Mouse (Mus musculus) stomach, embryonic 14.5 days (tissue): ENCODE results near the gene Gm20388. TPM values are rescaled to one million over a fixed set of nuclear protein-coding genes. Genes with fewer than 3 reads are reported as not detected.

Experiments used
- ATAC-seq: fragments of 200-750 bp; cut with Nextera tagmentation; 2 replicates; pipeline ENCODE4 v1.8.0; 2017; ENCODE audit warnings: low read depth, moderate TSS enrichment; ENCODE audit not compliant: insufficient number of reproducible peaks, insufficient read depth, low FRiP score
- H3K27ac ChIP-seq: fragments of 300-500 bp; sonication (generic); 2 replicates; pipeline ENCODE4 v1.5.1; 2014; ENCODE audit warnings: mild to moderate bottlenecking, low read length, moderate library complexity, mixed read lengths
- H3K27me3 ChIP-seq: fragments of 300-500 bp; sonication (generic); 2 replicates; pipeline ENCODE4 v1.6.1; 2014; ENCODE audit warnings: low read length, control low read depth, mixed read lengths; ENCODE audit not compliant: control insufficient read depth, insufficient read depth
- H3K36me3 ChIP-seq: fragments of 300-500 bp; sonication (generic); 2 replicates; pipeline ENCODE4 v1.6.1; 2014; ENCODE audit warnings: mild to moderate bottlenecking, control low read depth, low read length, moderate library complexity, mixed read lengths; ENCODE audit not compliant: control insufficient read depth, insufficient read depth
- H3K4me1 ChIP-seq: fragments of 300-500 bp; sonication (generic); 2 replicates; pipeline ENCODE4 v1.6.1; 2014; ENCODE audit warnings: low read length, control low read depth, mixed read lengths; ENCODE audit not compliant: control insufficient read depth, insufficient read depth
- H3K4me2 ChIP-seq: fragments of 300-500 bp; sonication (generic); replicated peaks from 2 replicates; pipeline ENCODE4 v1.6.1; 2014; ENCODE audit warnings: low read depth, low read length, control low read depth
- H3K4me3 ChIP-seq: fragments of 300-500 bp; sonication (generic); 2 replicates; pipeline ENCODE4 v1.5.1; 2014; ENCODE audit warnings: low read depth, low read length, control low read depth
- H3K9ac ChIP-seq: fragments of 300-500 bp; sonication (generic); replicated peaks from 2 replicates; pipeline ENCODE4 v1.6.1; 2014; ENCODE audit warnings: low read depth, mild to moderate bottlenecking, control low read depth, low read length, moderate library complexity, mixed read lengths
- H3K9me3 ChIP-seq: fragments of 300-500 bp; sonication (generic); 2 replicates; pipeline ENCODE4 v1.6.1; 2016; ENCODE audit warnings: low read depth, low read length, control low read depth; ENCODE audit not compliant: control insufficient read depth
- WGBS: fragments of 180-500 bp; shearing (Covaris S2); extraction: QIAGEN DNeasy Blood & Tissue Kit; methylation state at CpG from one replicate; pipeline ENCODE4 v1.1.7; 2014; 5-methylcytosine and 5-hydroxymethylcytosine counted together
- polyA plus RNA-seq: library from polyadenylated mRNA; unstranded; fragments of >200 nt; fragmentation: Nextera tagmentation; extraction: Ambion mirVana; gene quantifications from 2 replicates; pipeline ENCODE4 v1.2.1, GENCODE M21; 2014

Gm20388 gene
- polyA plus RNA-seq, 1 experiment from 2014 or later: 11.4 TPM

DNA sequence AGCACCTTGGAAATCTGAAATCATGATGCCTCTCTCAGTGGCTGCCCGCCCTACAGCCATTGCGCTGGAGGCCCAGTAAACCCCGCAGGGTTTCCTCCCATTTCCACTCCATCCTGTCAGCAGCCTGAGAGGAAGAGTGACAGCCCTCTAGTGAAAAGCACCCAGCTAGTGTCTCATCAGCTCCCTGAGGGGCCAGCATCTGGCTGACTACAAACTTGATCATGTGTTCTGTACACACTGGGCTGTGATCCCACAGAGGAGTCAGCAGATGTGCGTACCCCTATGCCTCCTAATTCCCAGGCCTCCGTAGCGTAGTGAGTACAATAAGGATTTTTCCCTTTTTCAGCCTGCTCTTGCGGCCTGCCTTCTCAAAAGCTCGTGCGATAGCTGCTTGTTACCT is 4346.2 kb downstream of the Gm20388 start:
- Histone ChIP-seq H3K4me3 (no peak overlapping the region), H3K27ac (peak overlapping the region; percentile 55; the same call in 1 of the 2 replicates), H3K9ac (no peak overlapping the region), H3K4me2 (no peak overlapping the region), H3K9me3 (no peaks in the 10 kb centered on the region), H3K27me3 (no peaks in the 10 kb centered on the region), H3K36me3 (no peaks in the 10 kb centered on the region), H3K4me1 (peaks cover 31% of the 10 kb centered on the region)
- WGBS: 70% methylated on average over 9 of the region's 9 CpGs
- no peak for ATAC-seq

GRCm38 (mm10) chr8:124257363-124257762 is 4346.7 kb downstream of the Gm20388 start:
- Histone ChIP-seq H3K9me3 (no peaks in the 10 kb centered on the region), H3K27me3 (no peaks in the 10 kb centered on the region), H3K4me1 (peaks cover 28% of the 10 kb centered on the region), H3K27ac (peak overlapping the region; percentile 55; the same call in 1 of the 2 replicates), H3K36me3 (no peaks in the 10 kb centered on the region), H3K9ac (no peak overlapping the region), H3K4me2 (no peak overlapping the region), H3K4me3 (no peak overlapping the region)
- 43% methylated on average over 10 of the region's 10 CpGs for WGBS
- no peak; the same call in 1 of the 2 replicates for ATAC-seq

DNA sequence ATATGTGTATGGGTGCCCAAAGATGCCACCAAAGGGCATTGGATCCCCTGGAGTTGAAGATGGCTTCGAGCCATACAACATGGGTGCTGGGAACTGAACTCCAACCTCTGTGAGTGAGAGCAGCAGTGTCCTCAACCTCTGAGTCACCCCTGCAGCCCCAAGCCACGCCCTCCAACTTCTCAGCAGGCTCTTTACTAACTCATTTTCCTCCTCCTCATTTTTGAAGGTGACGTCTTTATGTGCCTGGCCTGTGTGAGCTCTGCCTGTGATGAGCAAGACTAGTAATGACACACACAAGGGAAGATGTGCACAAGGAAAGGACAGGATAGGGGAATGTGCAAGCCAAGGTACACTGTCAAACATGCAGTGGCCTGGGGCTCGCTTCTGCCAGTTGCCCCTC is 4348.5 kb downstream of the Gm20388 start:
- Histone ChIP-seq H3K36me3 (no peaks in the 10 kb centered on the region), H3K4me3 (no peak overlapping the region), H3K27me3 (no peaks in the 10 kb centered on the region), H3K9ac (no peak overlapping the region), H3K4me1 (peaks cover 34% of the 10 kb centered on the region), H3K9me3 (no peaks in the 10 kb centered on the region), H3K27ac (no peak overlapping the region), H3K4me2 (no peak overlapping the region)
- ATAC-seq: no peak
- 83% methylated on average over 4 of the region's 4 CpGs for WGBS

- Histone ChIP-seq H3K4me1 (peaks cover 41% of the 10 kb centered on the region), H3K9me3 (no peaks in the 10 kb centered on the region), H3K4me3 (no peak overlapping the region), H3K27me3 (no peaks in the 10 kb centered on the region), H3K27ac (no peak overlapping the region), H3K4me2 (no peak overlapping the region), H3K36me3 (no peaks in the 10 kb centered on the region), H3K9ac (no peak overlapping the region)
- ATAC-seq: no peak
- 86% methylated on average over 7 of the region's 7 CpGs for WGBS
Observed at GRCm38 (mm10) chr8:124259925-124260324, 4349.3 kb downstream of the Gm20388 start.

DNA sequence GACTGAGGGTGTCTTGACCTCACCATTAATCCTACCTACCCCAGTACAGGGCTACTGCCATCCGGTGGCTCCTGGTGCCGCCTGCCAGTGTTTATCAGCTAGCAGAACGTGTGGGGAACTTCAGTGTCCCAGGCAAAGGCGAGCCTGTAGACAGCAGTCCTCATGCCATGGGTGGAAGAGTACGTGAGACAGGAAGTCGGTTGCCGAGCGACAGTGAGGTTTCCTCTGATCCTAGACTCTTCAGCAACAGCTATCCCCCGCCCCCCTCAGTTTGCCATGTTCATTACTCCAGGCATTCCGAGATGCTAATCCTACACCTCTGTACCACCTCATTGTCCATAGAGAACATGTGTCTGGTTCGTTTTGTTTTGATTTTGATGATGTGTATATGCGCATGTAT is 4349.7 kb downstream of the Gm20388 start:
- 51% methylated on average over 12 of the region's 12 CpGs for WGBS
- Histone ChIP-seq H3K36me3 (no peaks in the 10 kb centered on the region), H3K4me3 (no peak overlapping the region), H3K4me2 (no peak overlapping the region), H3K27ac (no peak overlapping the region), H3K9me3 (no peaks in the 10 kb centered on the region), H3K4me1 (peaks cover 44% of the 10 kb centered on the region), H3K9ac (no peak overlapping the region), H3K27me3 (no peaks in the 10 kb centered on the region)
- no peak for ATAC-seq

DNA sequence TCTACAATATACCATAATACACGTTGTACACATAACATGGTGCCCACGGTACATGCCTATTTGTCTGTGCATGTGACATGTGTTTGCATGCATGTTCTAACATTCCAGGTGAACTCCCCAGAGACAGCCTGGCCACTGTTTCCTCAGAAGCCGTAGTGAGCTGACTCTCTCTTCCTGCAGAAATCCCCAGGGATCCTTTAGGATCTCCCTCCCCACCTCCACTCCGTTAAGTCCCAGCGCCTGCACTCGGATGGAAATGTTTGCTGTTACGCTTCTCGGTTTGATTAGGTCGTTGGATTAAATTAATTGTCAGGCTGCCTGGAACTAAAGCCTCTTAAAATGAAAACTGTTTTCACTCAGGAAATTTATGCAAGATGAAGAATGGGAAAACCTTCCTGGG is 4352.4 kb downstream of the Gm20388 start:
- H3K9ac ChIP-seq: no peak overlapping the region
- no peaks in the 10 kb centered on the region for H3K27me3 ChIP-seq
- H3K4me3 ChIP-seq: no peak overlapping the region
- ATAC-seq: no peak
- no peaks in the 10 kb centered on the region for H3K36me3 ChIP-seq
- H3K27ac ChIP-seq: no peak overlapping the region
- H3K4me1 ChIP-seq: peaks cover 28% of the 10 kb centered on the region
- 60% methylated on average over 9 of the region's 9 CpGs for WGBS
- no peaks in the 10 kb centered on the region for H3K9me3 ChIP-seq
- H3K4me2 ChIP-seq: no peak overlapping the region

- Histone ChIP-seq H3K27me3 (no peaks in the 10 kb centered on the region), H3K36me3 (no peaks in the 10 kb centered on the region), H3K27ac (peak overlapping the region; percentile 27; the same call in 1 of the 2 replicates), H3K9ac (no peak overlapping the region), H3K4me3 (no peak overlapping the region), H3K9me3 (no peaks in the 10 kb centered on the region), H3K4me1 (peaks cover 28% of the 10 kb centered on the region), H3K4me2 (no peak overlapping the region)
- WGBS: 57% methylated on average over 8 of the region's 8 CpGs
- no peak for ATAC-seq
Observed at GRCm38 (mm10) chr8:124264032-124264431, 4353.4 kb downstream of the Gm20388 start.

- Histone ChIP-seq H3K4me1 (peaks cover 28% of the 10 kb centered on the region), H3K36me3 (no peaks in the 10 kb centered on the region), H3K4me2 (no peak overlapping the region), H3K27me3 (no peaks in the 10 kb centered on the region), H3K9ac (no peak overlapping the region), H3K27ac (peak overlapping the region; percentile 27; the same call in 1 of the 2 replicates), H3K9me3 (no peaks in the 10 kb centered on the region), H3K4me3 (no peak overlapping the region)
- ATAC-seq: no peak
- 90% methylated on average over 12 of the region's 12 CpGs for WGBS
Observed at GRCm38 (mm10) chr8:124264671-124265070, 4354.0 kb downstream of the Gm20388 start.

DNA sequence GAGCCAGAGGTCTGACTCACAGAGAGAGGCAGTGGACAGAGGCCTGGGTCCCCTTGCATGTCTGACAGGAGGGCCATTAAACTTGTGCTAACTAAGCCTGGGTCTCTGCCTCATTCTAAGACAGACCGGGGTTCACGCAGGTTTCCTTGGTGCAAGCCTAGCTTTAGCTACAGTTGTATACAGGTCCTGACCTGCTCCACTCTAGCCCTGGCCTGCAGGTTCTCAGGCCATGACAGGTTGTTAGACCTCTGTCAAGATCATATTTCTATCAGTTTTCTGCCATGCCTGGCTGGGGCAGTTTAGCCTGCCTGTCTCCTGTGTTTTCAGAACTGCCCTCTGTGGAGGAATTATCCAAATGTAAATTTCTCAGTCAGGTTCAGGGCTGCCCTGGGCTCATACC is 4354.5 kb downstream of the Gm20388 start:
- H3K27ac ChIP-seq: no peak overlapping the region
- no peaks in the 10 kb centered on the region for H3K9me3 ChIP-seq
- WGBS: 51% methylated on average over 2 of the region's 2 CpGs
- H3K4me1 ChIP-seq: peaks cover 28% of the 10 kb centered on the region
- H3K9ac ChIP-seq: no peak overlapping the region
- ATAC-seq: no peak
- H3K36me3 ChIP-seq: no peaks in the 10 kb centered on the region
- H3K27me3 ChIP-seq: no peaks in the 10 kb centered on the region
- no peak overlapping the region for H3K4me3 ChIP-seq
- H3K4me2 ChIP-seq: no peak overlapping the region
